Mouse (Mus musculus): ENCODE results near the gene Fkbp8.

The Fkbp8 gene

GRCm38 (mm10) chr8:70529741-70530161 lies 2.2 kb downstream of the Fkbp8 start:
- no peak for DNase-seq

- peak; percentile 64 for DNase-seq
These were observed 2.8 kb downstream of the Fkbp8 start for GRCm38 (mm10) chr8:70530314-70530713.

GRCm38 (mm10) chr8:70534281-70534680 lies 6.8 kb downstream of the Fkbp8 start:
- DNase-seq: no peak

- no peak for DNase-seq
These were observed 7.7 kb downstream of the Fkbp8 start for GRCm38 (mm10) chr8:70535221-70535620.

GRCm38 (mm10) chr8:70535701-70536100 lies 8.2 kb downstream of the Fkbp8 start:
- DNase-seq: no peak

- peak; percentile 52 for DNase-seq
These were observed 10.6 kb downstream of the Fkbp8 start for GRCm38 (mm10) chr8:70538024-70538579.

GRCm38 (mm10) chr8:70538633-70539076 lies 11.1 kb downstream of the Fkbp8 start:
- DNase-seq: peak; percentile 100

- peak; percentile 100 for DNase-seq
These were observed 11.7 kb downstream of the Fkbp8 start, which contains the start of gene Ell for GRCm38 (mm10) chr8:70539077-70539813. Gene Ell, plus strand, starts transcription at chr8:70539457.

- no peak for DNase-seq
These were observed 12.5 kb downstream of the Fkbp8 start for GRCm38 (mm10) chr8:70540013-70540506.

- no peak for DNase-seq
These were observed 13.1 kb downstream of the Fkbp8 start for GRCm38 (mm10) chr8:70540507-70541071.

- no peak for DNase-seq
These were observed 13.6 kb downstream of the Fkbp8 start for GRCm38 (mm10) chr8:70541081-70541480.

GRCm38 (mm10) chr8:70544200-70544687 lies 16.7 kb downstream of the Fkbp8 start:
- peak; percentile 69 for DNase-seq

GRCm38 (mm10) chr8:70546412-70546811 lies 18.9 kb downstream of the Fkbp8 start:
- DNase-seq: no peak

- DNase-seq: no peak
These were observed 20.2 kb downstream of the Fkbp8 start for GRCm38 (mm10) chr8:70547762-70548161.

GRCm38 (mm10) chr8:70549412-70550184 lies 22.1 kb downstream of the Fkbp8 start:
- peak; percentile 52 for DNase-seq

- no peak for DNase-seq
These were observed 24.1 kb downstream of the Fkbp8 start for GRCm38 (mm10) chr8:70551558-70552161.

- DNase-seq: no peak
These were observed 25.3 kb downstream of the Fkbp8 start for GRCm38 (mm10) chr8:70552836-70553235.

GRCm38 (mm10) chr8:70553740-70554139 lies 26.2 kb downstream of the Fkbp8 start:
- DNase-seq: no peak

- peak; percentile 55 for DNase-seq
These were observed 27.7 kb downstream of the Fkbp8 start for GRCm38 (mm10) chr8:70555079-70555747.

- DNase-seq: peak; percentile 82
These were observed 30.8 kb downstream of the Fkbp8 start for GRCm38 (mm10) chr8:70558334-70558733.

- DNase-seq: no peak
These were observed 31.5 kb downstream of the Fkbp8 start for GRCm38 (mm10) chr8:70558983-70559382.

GRCm38 (mm10) chr8:70560096-70560495 lies 32.6 kb downstream of the Fkbp8 start:
- peak; percentile 71 for DNase-seq

Measured in thymus, postnatal 4 days (tissue).